Mouse (Mus musculus): ENCODE measurements at regions not wholly inside any gene's neighbourhood (a gene's known extent, or its start where the extent isn't known, plus 50 kb on each side); places are given as distances from the start of the nearest gene placed in this dataset.

DNA sequence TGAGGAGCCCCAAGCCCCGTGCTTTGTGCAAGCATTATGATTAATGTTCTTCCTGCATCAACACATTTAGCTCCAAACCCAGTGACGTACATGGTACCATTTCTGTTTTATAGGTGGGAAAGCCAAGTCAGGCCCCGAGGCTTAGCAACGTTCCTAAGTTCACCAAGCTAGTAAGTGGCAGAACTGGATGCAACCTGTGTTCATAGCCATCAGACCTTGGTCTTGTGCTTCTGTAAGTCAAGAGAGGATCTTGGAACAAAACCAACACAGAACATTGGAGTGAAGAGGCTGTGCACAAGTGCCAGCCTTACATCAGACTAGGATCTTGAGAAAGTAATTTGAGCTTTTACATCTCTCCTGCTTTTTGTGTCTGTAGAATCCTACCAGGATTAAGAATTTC, 71.3 kb downstream of the Cdc7 start:
- ATAC-seq (ENCODE audit: low FRiP score): no peak
- no peaks in the 10 kb centered on the region for H3K27me3 ChIP-seq
- 72% methylated on average over 4 of the region's 4 CpGs for WGBS
- H3K36me3 ChIP-seq: no peaks in the 10 kb centered on the region
- no peaks in the 10 kb centered on the region for H3K4me1 ChIP-seq (replicated peaks)
- H3K9me3 ChIP-seq: peaks cover 5% of the 10 kb centered on the region; the same call in 1 of the 2 replicates
- no peak overlapping the region for H3K4me3 ChIP-seq
- H3K9ac ChIP-seq: no peak overlapping the region
- no peak overlapping the region for H3K27ac ChIP-seq
- no peak overlapping the region for H3K4me2 ChIP-seq

DNA sequence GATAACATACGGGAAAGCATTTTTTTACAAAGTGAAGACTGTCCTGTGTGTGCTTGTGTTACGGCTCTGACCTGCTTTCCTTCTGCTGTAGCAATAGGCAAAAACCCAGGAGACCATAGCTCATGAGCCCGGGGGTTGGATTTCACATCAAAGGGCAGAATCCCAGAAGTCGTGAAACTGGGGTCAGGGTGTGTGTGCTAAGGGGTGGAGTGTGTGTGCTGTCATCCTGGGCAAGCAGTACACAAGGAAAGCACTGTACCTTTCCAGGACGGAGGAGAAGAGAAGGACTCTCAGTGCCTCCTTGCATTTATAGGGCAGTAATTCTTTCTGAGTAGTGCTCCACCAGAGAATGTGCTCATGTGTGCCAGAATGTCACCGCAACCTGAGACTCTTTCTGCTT, 71.7 kb downstream of the Cdc7 start:
- Histone ChIP-seq H3K4me2 (no peak overlapping the region), H3K4me1 (replicated peaks) (no peaks in the 10 kb centered on the region), H3K4me3 (no peak overlapping the region), H3K9me3 (peaks cover 5% of the 10 kb centered on the region; the same call in 1 of the 2 replicates), H3K9ac (no peak overlapping the region), H3K27ac (no peak overlapping the region), H3K27me3 (no peaks in the 10 kb centered on the region), H3K36me3 (no peaks in the 10 kb centered on the region)
- 78% methylated on average over 6 of the region's 6 CpGs for WGBS
- ATAC-seq (ENCODE audit: low FRiP score): no peak

DNA sequence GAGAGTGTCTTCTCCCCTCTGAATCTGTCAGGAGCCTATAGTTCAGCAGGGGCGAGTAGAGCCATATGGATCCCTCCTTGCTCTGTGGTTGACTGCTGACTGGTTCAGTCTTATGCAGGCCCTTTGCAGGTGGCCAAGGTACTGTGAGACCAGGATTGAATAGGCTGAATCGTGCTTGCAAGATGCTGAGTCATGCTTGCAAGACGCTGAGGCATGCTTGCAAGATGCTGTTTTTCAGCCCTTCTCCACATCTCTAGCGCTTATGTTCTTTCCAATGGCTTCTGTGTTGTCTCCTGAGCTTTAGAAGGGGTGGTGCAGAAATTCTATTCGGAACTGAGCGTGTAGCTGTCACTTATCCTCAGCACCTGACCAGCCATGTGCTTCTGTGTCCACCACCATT, 72.4 kb downstream of the Cdc7 start:
- 81% methylated on average over 6 of the region's 6 CpGs for WGBS

DNA sequence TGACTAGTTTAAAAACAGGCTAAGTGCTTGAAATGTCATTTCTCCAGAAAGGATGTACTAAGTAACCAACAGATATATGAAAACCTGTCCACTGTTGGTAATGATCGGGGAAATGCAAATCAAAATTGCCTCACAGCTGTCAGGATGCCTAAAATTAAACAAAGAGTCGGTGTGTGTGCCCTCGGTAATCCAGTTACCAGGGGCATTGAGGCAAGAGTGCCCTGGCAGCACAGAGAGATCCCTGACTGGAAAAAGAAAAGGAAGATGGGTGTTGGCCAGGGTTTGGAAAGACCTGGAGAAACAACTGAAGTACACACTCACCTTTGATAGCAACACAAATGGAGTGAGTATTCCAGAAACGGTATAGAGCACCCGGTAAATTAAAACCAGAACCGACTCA, 73.0 kb downstream of the Cdc7 start:
- H3K4me3 ChIP-seq: no peak overlapping the region
- H3K9me3 ChIP-seq: peaks cover 5% of the 10 kb centered on the region; the same call in 1 of the 2 replicates
- no peaks in the 10 kb centered on the region for H3K4me1 ChIP-seq (replicated peaks)
- H3K9ac ChIP-seq: no peak overlapping the region
- H3K36me3 ChIP-seq: no peaks in the 10 kb centered on the region
- no peak overlapping the region for H3K27ac ChIP-seq
- H3K27me3 ChIP-seq: no peaks in the 10 kb centered on the region
- H3K4me2 ChIP-seq: no peak overlapping the region
- WGBS: 71% methylated on average over 6 of the region's 6 CpGs
- ATAC-seq (ENCODE audit: low FRiP score): no peak

More for the DNA sequence above, 72.4 kb downstream of the Cdc7 start:
- Histone ChIP-seq H3K4me1 (replicated peaks) (no peaks in the 10 kb centered on the region), H3K27ac (no peak overlapping the region), H3K4me2 (no peak overlapping the region), H3K27me3 (no peaks in the 10 kb centered on the region), H3K9ac (no peak overlapping the region), H3K4me3 (no peak overlapping the region), H3K36me3 (no peaks in the 10 kb centered on the region), H3K9me3 (peaks cover 5% of the 10 kb centered on the region; the same call in 1 of the 2 replicates)
- no peak for ATAC-seq (ENCODE audit: low FRiP score)

DNA sequence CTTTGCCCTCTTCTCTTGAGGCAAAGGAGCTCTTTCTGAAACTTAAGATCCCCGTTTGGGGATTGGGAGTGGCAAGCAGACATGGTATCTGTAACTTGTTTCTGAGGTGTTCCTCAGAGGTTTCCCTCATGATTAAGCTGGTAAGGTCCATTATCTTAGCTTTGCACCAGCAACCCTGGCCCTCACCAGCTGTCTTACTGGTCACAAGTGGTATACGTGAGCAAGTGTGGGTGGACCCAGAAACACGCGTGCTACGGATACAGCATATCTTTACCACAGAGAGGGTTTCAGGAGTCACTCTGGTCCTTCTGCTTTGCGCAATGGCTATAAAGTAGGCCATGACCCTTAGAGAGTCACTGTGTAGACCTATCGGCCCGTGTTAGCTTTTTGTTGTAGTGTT, 75.2 kb downstream of the Cdc7 start:
- peaks cover 5% of the 10 kb centered on the region; the same call in 1 of the 2 replicates for H3K9me3 ChIP-seq
- 97% methylated on average over 8 of the region's 8 CpGs for WGBS
- no peak for ATAC-seq (ENCODE audit: low FRiP score)
- H3K4me3 ChIP-seq: no peak overlapping the region
- H3K27ac ChIP-seq: no peak overlapping the region
- no peaks in the 10 kb centered on the region for H3K27me3 ChIP-seq
- no peak overlapping the region for H3K9ac ChIP-seq
- no peak overlapping the region for H3K4me2 ChIP-seq
- no peaks in the 10 kb centered on the region for H3K36me3 ChIP-seq
- no peaks in the 10 kb centered on the region for H3K4me1 ChIP-seq (replicated peaks)

DNA sequence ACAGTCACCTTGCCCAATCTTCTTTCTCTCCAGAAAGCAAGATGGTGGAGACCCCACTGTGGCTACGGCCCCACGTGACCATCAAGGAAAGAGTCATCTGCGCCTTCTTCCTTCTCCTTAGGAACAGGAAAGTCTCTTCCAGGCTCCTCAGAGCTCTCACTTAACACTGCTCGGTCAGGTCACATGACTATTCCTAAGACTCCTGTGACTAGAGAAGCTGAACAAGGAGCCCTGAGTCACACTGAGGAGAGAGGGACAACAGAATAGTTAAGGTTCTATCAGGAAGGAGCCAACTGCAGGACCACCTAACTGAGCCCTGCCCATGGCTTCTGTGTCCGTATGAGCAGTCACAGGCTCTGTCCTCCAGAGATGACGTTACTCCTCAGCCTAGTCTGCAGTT, 75.8 kb downstream of the Cdc7 start:
- Histone ChIP-seq H3K4me2 (no peak overlapping the region), H3K27me3 (no peaks in the 10 kb centered on the region), H3K27ac (no peak overlapping the region), H3K36me3 (no peaks in the 10 kb centered on the region), H3K9ac (no peak overlapping the region), H3K4me1 (replicated peaks) (no peaks in the 10 kb centered on the region), H3K9me3 (peaks cover 5% of the 10 kb centered on the region; the same call in 1 of the 2 replicates), H3K4me3 (no peak overlapping the region)
- WGBS: 90% methylated on average over 6 of the region's 6 CpGs
- ATAC-seq (ENCODE audit: low FRiP score): no peak

DNA sequence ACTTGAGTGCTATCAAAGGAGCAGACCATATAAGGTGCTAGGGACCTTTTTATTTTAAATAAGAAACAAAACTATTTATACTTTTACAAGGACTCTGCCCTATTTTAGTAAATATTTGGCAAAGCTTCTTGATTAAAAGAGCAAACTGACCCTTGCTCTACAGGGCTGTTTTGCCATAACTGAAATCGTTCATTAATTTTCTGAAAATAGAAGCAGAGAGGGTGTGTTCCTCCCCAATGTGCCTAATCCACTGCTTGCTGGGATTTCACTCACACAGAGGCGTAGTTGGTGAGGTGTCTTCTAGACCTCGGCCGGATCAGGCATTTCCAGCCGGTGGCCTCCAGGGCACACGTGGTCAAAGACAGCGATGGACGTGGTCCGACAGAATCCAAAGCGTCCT, 76.4 kb downstream of the Cdc7 start:
- Histone ChIP-seq H3K27ac (no peak overlapping the region), H3K4me3 (no peak overlapping the region), H3K4me2 (no peak overlapping the region), H3K27me3 (no peaks in the 10 kb centered on the region), H3K9ac (no peak overlapping the region), H3K36me3 (no peaks in the 10 kb centered on the region), H3K4me1 (replicated peaks) (no peaks in the 10 kb centered on the region), H3K9me3 (peaks cover 5% of the 10 kb centered on the region; the same call in 1 of the 2 replicates)
- 89% methylated on average over 10 of the region's 10 CpGs for WGBS
- no peak for ATAC-seq (ENCODE audit: low FRiP score)

DNA sequence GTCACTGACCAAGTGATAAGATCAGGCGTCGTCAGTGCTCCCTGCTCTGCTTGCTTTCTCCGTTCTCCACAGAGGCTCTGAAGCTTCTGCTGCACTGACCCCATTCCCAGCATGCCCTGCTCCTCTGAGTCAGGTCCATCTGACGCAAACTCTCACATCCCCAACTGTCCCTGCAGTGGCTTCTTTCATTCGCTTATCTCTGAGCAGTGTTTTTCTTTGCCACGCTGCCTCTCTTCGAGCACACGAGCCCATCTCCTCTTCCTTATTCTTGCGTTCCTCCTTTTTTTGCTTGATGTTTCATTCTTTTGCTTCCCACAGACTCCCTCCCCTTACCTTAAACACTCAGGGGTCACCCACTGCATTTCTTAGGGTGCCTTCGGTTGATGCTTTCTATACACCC, 81.0 kb downstream of the Cdc7 start:
- no peak overlapping the region for H3K4me2 ChIP-seq
- no peaks in the 10 kb centered on the region for H3K4me1 ChIP-seq (replicated peaks)

DNA sequence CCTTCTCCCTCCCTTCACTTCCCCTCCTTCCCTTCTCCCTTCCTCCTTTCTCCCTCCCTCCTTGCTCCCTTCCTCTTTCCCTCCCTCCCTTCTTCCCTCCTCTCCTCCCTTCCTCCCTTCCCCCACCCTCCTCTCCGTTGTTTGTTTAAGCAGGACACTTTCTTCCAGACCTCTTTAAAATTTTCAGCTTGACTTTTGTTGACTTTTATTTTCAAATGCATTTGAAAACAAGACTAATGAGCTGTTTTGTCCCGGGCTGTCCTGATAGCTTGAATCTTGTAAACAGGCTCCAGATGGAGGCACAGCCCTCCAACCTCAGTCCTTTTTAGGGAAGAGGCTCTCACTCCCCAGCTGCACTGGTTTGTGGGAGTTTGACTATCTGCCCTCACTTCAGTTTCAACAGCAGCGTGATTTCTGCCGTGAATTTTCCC, 82.4 kb downstream of the Cdc7 start:
- H3K27me3 ChIP-seq: no peaks in the 10 kb centered on the region
- H3K27ac ChIP-seq: no peak overlapping the region
- no peaks in the 10 kb centered on the region for H3K9me3 ChIP-seq
- WGBS: 22% methylated on average over 4 of the region's 4 CpGs
- no peaks in the 10 kb centered on the region for H3K4me1 ChIP-seq (replicated peaks)
- no peak overlapping the region for H3K4me2 ChIP-seq
- H3K4me3 ChIP-seq: no peak overlapping the region
- no peak overlapping the region for H3K9ac ChIP-seq
- no peaks in the 10 kb centered on the region for H3K36me3 ChIP-seq
- no peak for ATAC-seq (ENCODE audit: low FRiP score)

More for the DNA sequence above, 81.0 kb downstream of the Cdc7 start:
- no peak overlapping the region for H3K4me3 ChIP-seq
- no peak for ATAC-seq (ENCODE audit: low FRiP score)
- no peaks in the 10 kb centered on the region for H3K36me3 ChIP-seq
- H3K9ac ChIP-seq: no peak overlapping the region
- H3K27me3 ChIP-seq: no peaks in the 10 kb centered on the region
- WGBS: 78% methylated on average over 10 of the region's 10 CpGs
- no peak overlapping the region for H3K27ac ChIP-seq
- H3K9me3 ChIP-seq: no peaks in the 10 kb centered on the region

DNA sequence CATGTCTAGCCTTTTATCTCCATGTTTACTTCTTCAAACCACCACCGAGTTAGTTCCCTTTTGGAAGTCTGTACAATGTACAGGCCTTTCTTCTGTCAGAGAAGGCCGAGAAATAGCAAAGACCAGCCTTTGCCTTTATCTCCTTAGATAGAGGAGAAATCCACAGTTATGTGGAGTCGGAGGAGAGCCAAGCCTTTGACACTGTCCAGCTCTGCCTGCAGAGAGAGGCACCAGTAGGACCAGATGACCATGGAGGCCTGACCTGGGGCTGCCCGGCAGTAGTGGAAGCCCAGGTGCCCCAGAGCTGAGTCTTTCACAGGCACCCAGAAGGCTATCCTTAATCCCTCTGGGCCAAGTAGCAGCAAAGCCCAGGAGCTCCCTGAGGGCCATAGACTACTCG, 84.5 kb downstream of the Cdc7 start:
- WGBS: 86% methylated on average over 5 of the region's 5 CpGs
- Histone ChIP-seq H3K27me3 (no peaks in the 10 kb centered on the region), H3K4me3 (no peak overlapping the region), H3K4me1 (replicated peaks) (no peaks in the 10 kb centered on the region), H3K9me3 (no peaks in the 10 kb centered on the region), H3K27ac (no peak overlapping the region), H3K9ac (no peak overlapping the region), H3K4me2 (no peak overlapping the region), H3K36me3 (no peaks in the 10 kb centered on the region)
- no peak for ATAC-seq (ENCODE audit: low FRiP score)

DNA sequence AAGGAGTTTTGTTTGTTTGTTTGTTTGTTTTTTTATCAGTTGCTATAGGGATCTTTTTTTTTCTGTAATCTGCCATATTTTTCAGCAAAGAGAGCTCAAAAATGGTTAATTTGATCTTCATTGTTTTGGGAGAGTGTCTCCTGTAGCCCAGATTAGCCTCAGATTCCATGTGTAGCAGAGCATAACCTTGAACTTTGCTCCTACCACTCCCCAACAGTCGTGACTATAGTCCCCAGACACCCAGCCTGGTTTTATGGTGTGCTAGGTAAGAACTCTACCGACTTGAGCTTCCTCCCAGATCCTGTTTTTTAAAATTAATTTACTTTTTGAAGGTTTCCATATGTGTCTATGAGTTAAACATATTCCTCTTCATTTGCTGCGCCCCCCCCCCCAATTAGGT, 86.0 kb downstream of the Cdc7 start:
- Histone ChIP-seq H3K27ac (no peak overlapping the region), H3K4me3 (no peak overlapping the region), H3K4me1 (replicated peaks) (peaks cover 4% of the 10 kb centered on the region), H3K9ac (no peak overlapping the region), H3K36me3 (no peaks in the 10 kb centered on the region), H3K9me3 (no peaks in the 10 kb centered on the region), H3K4me2 (no peak overlapping the region), H3K27me3 (no peaks in the 10 kb centered on the region)
- 84% methylated on average over 3 of the region's 3 CpGs for WGBS
- no peak for ATAC-seq (ENCODE audit: low FRiP score)

DNA sequence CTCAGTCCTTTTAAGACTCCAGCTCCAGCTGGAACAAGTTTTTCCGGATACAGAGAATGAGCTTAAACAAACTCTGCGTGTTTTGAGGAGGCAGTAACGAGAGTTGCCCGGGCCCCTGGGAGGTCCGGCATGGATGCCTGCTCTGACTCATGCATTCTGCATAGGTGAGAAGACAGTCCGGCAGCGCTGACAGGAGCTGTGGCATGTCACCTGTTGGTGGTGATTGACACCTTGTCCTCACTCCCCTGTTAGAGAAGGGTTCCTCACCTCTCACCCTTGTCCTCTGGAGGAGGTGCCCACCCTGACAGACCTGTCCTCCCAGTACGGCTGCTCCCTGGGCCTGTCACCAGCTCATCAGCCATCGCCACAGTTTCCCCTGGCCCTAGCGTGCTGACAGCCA, 87.7 kb downstream of the Cdc7 start:
- H3K36me3 ChIP-seq: no peaks in the 10 kb centered on the region
- ATAC-seq (ENCODE audit: low FRiP score): no peak
- no peak overlapping the region for H3K27ac ChIP-seq
- no peak overlapping the region for H3K9ac ChIP-seq
- H3K4me2 ChIP-seq: no peak overlapping the region
- H3K27me3 ChIP-seq: no peaks in the 10 kb centered on the region
- peaks cover 11% of the 10 kb centered on the region for H3K4me1 ChIP-seq (replicated peaks)
- H3K4me3 ChIP-seq: no peak overlapping the region
- 86% methylated on average over 10 of the region's 10 CpGs for whole genome bisulfite sequencing
- H3K9me3 ChIP-seq: no peaks in the 10 kb centered on the region

DNA sequence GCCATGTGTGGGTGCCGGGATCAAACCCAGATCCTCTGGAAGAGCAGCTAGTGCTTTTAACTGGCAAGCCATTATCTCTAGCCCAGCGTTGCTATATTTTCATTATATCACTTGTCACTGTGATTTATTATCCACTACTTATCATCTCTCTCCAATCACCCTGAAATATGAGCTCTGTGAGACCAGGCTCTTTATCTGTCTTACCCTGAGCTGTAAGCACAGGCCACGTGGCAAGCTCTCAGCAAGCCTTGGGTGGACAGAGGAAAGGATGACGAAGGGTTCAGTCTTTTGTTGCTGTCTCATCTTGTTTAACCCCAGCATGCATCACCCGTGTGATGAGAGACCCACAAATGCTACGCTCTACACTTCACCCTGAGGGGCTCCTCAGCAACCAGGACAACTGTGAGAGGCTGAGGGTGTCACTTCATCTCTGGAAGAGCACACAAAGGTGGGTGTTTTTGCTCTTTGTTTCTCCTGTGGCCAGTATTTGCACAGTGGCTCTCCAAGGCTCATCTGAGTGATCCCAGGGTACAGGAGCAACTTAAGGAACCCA, 90.9 kb downstream of the Cdc7 start:
- Histone ChIP-seq H3K27ac (peak overlapping the region; percentile 78), H3K9ac (no peak overlapping the region), H3K4me1 (replicated peaks) (peaks cover 11% of the 10 kb centered on the region), H3K4me3 (no peak overlapping the region), H3K36me3 (no peaks in the 10 kb centered on the region), H3K9me3 (no peaks in the 10 kb centered on the region), H3K4me2 (no peak overlapping the region), H3K27me3 (no peaks in the 10 kb centered on the region)
- ATAC-seq (ENCODE audit: low FRiP score): peak; percentile 55
- 44% methylated on average over 6 of the region's 6 CpGs for WGBS

All from hindbrain, embryonic 13.5 days (tissue).